Mouse (Mus musculus) gastrocnemius, postnatal 4 days (tissue): ENCODE measurements at regions not wholly inside any gene's neighbourhood (a gene's known extent, or its start where the extent isn't known, plus 50 kb on each side); places are given as distances from the start of the nearest gene placed in this dataset.
"Not testable (repeated sequence)": the region's sequence is repeated elsewhere in the genome, so short reads cannot be mapped to it uniquely, and the experiment has no call there.

Source experiments
- DNase-seq, 2 experiments: peaks; one replicate each; pipeline ENCODE4 v3.0.0; 2021 to 2022; ENCODE audit warnings: low spot score in 2 of 2, mixed read lengths in 2 of 2

DNA sequence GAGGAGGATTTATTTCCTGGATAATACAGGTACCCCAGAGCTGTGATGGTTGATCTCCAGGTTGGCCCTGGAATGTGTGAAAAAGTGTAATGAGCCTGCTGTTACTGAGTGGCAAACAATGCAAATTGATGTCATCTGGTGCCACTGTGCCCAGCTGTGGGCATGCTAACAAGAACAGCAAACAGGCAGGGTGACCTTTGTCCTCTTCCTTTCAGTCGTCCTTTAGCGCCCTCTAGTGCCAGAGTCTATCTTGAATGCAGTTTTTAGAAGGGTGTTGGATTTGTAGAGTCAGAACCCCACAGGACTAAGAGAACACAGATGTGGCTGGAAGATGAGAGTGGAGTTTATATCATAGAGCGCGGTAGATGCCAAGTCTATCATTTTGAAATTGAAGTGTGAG, 164.3 kb downstream of the Sdhaf3 start:
- peak in 1 of 2 experiments; percentile 13 for DNase-seq

DNA sequence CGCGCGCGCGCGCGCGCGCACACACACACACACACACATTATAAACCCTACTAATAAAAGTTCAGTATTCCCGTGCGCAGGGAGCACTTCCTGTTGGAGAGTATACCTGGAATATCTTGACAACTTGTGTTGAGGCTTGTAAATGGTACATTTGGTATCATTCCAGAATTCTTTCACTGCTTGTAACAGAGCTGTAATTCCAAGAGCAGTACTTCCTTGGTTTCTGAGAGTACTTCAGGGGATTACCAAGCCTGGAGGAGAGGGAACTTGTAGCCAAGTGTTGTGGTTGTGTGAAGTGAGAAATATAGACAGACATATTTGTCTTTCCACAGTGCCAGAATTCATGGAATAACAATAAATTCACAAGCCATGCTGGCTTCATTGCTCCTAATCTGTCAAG, 177.2 kb downstream of the Sdhaf3 start:
- DNase-seq: no peak

DNA sequence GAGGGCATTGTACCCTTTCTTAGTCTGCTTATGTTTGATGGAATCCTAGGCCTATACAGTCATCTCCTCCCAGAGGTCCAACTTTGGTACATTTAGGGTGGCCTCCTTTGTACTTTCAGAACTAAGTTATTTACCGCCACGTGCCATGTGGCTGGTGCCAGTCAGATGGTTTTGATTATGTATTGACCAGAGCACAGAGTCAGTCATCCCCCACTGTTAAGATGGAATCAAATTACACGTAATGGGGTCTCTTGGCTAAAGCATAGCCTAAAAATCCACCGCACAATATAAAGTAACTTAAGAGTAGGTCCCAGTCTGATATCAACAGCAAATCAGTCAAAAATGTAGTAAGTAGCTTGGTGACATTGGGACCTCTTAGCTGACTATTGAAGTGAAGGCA, 178.3 kb downstream of the Sdhaf3 start:
- no peak for DNase-seq

DNA sequence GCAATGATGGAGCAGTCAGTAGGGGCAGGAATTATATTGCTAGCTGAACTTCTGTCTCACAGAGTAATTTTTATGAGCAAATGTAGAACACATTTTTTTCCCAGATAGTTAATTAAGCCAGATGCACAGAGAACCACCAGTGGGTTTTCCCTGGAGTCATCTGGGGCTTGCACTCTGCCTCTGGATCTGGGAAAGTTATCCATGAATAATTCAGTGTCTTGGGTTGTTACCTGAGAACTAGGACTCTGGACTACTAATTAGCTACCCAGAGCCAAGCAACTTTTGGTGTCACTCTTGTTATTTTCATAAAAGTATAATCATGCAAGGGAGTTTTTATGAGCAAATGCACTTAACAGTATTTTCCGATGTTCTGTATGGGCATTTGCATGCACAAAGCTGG, 179.1 kb downstream of the Sdhaf3 start:
- no peak for DNase-seq

DNA sequence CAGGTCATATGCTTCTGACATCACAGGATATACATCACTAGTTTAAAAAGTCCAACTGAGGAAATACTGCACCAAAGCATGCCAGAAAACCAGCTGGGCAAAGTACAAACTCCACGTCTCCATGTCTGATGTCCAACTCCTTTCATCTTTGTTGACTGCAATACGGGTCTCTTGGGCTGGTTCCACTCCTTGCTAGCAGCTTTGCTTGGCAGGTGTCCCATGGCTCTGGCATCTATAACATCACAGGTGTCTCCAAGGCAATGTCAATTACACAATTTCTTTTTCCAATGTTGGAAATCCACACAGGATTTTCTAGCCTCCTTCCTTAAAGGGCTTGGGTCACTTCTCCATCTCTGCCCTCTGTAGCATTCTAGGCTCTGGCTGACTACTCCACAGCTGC, 225.9 kb downstream of the Sdhaf3 start:
- no peak for DNase-seq

DNA sequence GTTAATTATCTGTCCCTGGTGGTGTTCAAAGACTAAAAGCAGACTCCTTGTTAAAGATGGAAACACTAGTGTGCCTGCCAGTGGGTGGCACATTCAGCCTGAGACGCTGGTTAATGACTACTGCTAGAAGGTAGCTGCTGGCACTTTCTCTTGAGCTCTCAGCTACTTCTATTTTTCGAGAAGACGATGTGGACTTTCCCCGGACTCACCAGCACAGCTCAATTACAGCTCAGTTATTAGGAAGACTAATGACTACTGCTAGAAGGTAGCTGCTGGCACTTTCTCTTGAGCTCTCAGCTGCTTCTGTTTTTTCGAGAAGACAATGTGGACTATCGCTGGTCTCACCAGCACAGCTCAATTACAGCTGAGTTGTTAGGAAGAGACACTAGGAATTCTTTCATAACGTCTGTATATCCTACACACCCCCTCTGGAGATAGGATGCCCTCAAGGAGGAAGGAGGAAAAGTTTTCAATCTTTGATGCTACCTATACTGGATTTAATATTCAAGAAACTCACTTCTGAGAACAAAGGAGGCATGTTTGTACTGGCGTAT, 243.3 kb downstream of the Sdhaf3 start:
- no peak for DNase-seq

DNA sequence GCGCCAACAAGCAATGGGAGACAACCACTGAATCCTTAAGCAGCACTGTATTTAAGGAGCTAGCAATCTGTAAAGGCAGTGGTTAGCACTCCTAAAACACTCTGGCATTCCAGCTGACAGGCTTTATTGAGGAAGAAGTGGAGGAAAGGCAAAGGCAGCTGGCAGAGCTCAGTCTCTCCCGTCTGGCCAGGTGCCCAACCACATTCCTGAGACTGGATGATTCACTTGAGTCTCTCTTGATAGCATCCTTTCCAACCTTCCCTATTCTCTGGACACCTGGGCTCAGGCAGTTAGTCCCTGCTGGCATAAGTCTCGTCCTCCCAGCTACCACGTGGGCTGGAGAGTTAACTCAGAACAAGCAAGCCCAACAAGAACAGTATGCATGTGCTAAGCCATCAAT, 260.1 kb downstream of the Sdhaf3 start:
- DNase-seq: no peak

DNA sequence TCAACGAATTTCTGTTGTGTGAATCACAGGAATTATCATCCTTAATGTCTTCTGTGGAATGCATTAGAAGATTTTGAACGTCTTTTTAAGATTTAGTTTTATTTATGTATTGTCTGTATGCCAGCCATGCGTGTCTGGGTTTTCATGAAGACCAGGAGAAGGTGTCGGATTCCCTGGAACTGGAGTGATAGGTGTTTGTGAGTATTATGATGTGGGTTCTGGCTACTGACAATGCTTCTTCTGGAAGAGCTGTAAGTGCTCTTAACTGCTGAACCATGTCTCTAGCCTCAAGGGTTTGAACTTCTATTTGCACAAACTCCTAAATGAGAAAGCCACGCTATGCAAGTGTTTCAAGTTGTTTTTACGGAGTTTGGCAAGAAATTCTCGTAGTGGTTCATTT, 296.5 kb downstream of the Sdhaf3 start:
- no peak for DNase-seq

DNA sequence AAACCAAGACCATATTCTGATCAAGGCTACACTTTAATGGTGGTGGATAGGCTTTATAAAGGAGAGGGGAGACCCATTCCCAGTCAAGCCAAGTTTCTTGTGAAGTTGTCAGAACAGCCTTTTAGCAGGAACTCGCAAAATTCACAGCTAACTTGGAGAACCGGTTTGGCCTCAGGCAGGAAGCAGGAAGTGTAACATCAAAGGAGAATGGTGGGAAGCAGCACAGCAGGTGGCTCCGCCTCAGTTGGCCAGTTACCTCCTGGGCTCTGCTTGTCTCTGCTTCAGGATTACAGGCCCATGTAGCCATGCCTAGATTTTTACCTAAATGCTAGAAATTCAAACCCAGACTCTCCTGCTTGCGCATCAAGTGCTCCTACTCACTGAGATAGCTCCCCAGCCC, 277.2 kb upstream of the Tac1 start:
- no peak for DNase-seq

DNA sequence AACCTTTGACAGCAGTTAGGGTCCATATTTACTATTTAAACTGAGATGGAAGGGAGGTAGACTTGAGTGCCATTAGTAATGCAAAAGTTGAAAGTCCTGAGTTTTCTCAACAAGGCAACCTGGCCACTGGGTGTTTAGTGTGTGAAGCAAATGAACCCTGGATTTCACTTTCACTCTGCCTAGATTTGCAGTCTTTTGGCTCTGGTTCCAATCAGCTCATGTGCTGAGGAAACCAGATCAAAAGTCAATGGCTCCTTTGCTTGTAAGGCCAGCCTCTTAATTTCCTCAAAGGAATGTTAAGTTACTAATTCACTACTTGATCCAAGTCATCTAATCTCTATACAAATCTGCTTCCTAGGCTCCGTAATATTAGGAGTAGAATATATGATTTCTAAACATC, 247.7 kb upstream of the Tac1 start:
- no peak for DNase-seq

DNA sequence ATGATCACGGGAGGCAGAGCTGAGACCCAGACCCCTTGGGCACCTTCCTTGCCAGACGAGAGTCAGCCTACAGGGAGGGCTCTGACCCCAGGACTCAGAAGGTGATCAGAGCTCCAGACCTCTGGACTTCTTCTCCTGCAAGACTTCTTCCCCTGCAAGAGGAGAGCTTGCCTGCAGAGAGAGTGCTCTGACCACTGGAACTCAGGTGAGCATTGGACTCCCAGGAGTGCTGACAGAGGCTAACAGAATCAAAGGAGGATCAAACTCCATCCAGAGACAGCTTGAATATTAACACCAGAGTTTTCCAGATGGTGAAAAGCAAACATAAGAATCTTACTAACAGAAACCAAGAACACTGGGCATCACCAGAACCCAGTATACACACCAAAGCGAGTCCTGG, 241.2 kb upstream of the Tac1 start:
- DNase-seq: no peak

DNA sequence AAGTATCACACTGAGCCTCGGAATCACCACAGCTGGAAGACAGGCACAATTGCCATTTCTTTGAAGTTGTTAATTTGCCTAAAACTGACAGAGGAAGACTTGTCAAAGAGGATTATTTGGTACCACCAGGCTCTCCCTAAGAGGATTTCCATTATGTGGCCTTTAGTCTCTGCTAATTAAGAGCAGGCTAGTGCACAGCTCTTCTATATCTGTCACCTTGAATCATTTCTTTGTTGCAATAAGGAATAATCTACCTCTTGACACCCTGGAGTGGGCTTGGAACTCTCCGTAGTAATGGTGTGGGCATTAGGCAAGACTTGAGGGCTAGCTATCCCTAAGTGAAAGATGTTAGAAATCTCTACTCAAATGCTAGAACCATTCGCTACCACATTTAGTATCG, 227.7 kb upstream of the Tac1 start:
- no peak for DNase-seq

DNA sequence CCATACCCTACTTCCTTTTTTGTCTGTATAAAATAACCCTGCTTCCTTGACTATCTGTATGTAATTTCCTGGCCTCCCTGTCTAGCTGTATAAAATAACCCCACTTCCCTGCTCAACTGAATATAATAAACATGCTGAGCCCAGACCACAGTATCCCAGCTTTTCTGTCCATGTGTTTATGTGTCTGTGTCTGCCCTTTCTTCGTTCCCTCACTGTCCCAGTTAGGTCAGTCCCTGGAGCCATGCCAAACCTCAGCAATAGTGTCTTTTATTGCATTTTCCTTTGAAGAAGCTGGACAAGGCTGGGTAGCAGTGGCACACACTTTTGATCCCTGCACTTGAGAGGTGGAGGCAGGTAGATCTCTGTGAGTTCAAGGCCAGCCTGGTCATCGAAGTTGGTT, 198.0 kb upstream of the Tac1 start:
- no peak for DNase-seq

DNA sequence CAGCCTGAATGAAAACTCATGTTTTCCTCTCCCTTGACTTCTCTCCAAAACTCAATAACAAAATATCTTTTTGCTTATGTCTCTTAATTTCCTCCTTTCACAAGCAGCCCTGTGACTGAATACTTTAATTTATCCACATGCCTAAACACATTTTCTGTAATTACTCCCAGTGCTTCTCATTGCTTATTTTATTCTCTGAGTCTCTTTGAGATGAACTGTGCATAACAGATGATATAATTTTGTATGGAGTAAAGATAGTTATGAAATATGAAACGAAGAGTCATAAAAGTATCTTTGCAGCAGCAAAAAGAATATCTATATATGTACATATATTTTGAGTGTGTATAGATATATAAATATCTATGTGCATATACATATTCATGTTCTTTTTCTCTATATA, 187.5 kb upstream of the Tac1 start:
- no peak for DNase-seq

DNA sequence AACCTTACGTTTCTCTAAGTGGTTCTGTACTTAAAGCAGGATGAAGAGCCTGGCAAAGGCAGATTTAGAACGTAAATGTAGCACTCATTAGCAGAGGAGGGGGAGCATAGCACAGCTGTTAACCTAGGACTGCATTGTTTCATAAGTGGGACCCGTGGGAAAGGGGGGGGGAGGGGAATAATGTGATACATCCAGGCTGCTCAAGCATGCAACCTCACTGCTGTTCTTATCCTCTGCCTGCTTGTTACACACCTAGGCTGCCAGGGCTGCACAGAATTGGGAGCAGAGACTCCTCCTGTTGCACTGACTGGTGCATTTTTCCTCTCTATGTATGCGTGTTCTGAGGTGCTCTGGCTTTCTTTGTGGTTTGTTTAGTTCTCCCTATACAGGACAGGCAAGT, 180.1 kb upstream of the Tac1 start:
- DNase-seq: no peak

DNA sequence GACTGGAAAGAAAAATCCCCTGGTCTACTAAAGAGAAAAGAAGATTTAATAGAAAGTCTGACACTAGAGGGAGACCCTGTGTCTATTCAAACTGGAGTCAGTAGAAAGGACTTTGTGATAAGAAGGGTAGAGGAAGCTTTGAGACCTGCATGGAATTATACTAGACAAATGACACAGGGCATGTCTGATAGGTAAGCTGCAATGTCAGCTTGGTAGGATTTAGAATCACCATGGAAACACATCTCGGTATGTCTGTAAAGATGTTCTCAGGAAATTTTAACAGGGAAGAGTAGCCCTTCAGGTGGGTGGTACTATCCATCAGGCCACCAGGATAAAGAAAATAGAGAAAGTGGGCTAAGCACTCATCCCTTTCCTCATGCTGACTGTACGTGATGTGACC, 178.8 kb upstream of the Tac1 start:
- DNase-seq: no peak

DNA sequence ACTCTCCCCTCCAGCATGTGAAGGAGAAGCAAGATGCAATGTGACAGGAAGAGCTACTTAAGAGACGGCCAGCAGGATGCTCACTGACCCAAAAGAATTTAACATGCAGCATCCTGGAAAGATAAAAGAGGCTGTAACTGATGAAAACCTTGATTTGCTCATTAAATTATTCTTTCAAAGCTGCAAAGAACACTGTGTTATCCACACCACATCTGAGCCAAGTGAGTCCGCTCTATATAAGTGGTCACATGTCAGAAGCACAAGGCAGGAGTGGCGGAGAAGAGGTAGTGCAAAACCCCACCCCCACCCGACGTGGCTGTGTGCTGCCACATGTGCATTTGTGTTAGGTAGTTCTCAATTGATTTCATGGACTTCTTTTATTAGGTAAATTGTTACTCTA, 176.0 kb upstream of the Tac1 start:
- no peak for DNase-seq

DNA sequence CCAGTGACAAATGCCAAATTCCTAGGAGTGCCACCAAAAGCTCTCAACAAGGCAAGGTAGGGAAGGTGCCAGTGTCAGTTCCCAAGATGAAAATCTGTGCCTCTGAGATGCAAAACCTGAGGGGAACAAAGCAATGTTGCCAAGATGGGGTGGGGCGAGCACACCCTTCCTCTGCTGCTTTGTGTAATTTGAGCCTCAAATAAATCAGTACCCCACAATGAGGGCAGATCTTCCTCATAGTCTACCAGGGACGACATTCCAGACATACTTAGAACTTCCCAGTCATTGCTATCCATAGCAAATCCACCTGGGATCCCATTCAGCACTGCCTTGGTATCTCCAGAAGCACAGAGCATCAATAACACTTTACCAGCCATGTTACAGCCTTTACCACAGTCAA, 129.9 kb upstream of the Tac1 start:
- no peak for DNase-seq

DNA sequence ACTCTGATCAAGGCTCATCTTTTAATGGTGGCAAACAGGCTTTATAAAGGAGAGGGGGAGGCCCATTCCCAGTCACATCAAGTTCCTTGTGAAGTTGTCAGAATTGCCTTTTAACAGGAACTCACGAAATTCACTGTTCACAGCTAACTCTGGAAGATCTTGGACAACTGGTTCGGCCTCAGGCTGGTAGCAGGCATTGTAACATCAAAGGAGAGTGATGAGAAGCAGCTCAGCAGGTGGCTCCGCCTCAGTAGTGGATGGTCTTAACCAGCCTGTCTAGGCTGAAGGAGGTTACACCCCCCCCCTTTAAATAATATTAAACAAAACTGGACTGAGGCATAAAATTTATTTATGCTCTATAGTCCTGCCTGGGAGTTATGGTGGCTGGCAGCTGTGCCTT, 113.0 kb upstream of the Tac1 start:
- DNase-seq: no peak

DNA sequence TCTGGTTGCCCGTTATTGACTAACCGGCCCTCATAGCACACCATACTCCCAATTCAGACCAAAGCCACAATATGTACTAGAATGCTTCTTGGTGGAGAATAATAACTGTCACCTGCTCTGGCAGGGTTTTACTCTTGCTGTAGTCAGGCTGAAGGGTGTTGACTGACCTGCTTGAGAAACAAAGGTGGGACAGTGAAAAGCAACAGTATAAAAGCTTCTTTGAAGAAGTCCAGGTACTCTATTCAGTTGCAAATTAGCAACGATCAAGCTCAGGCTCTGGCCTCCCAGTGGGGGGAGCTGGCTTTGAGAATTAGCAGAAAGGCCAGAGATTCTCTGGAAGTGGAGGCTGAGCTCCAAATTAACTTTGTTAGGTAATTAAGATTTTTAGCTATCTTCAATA, 112.4 kb upstream of the Tac1 start:
- not testable (repeated sequence) for DNase-seq

DNA sequence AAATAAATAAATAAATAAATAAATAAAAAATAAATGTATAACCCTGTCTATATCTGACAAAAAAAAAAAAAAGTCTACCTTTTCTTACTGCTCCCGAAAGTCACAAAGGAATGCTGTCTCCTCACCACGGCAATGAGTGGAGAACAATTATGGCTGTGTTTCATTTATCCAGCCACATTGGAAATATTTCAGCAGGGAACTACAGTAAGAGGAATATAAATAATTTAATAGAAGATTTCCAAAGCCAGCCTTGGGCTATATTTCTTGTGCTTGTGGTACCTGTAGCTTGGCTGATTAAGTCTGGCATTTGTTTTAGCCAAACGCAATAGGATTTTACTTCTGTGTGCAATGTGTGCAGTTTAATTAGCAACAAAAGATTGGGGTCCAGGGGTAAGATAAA, 98.8 kb upstream of the Tac1 start:
- no peak for DNase-seq

DNA sequence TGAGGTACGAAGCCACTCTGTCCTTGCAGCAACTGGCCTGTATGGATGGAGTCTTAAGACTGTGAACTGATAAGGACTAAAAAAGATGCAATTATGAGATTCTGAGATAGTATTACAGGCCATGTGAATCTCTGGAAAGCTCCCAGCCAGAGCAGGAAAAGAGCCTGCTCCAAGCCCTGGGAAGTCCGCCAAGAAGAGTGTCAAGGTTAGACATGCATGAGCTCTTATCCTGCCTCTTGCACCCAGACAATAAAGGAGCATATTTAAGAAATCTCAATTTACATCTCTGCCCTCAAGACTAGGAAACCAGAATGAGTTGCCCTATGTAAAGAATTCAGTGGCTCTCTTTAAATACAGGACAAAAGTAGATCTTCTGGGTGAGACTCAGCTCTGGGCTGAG, 90.8 kb upstream of the Tac1 start:
- DNase-seq: peak in 1 of 2 experiments; percentile 48

DNA sequence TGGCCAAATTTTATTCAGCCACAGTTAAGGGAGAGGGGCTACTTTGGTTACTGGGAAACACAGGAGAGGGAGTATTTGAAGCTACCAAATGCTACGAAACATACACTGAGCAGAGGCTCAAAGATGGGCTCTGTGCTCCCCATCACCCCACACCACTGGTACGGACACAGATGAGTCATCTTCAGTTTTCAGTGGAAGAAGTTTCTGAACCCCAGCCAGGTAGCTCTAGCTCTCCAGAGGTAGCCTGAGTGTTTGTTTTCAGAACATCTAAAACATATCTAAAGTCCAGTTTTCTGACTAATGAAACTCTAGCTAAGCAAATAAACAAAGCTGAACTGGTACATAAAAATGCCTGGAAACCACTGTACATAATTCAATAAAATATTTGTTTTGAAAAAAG, 90.3 kb upstream of the Tac1 start:
- no peak for DNase-seq

DNA sequence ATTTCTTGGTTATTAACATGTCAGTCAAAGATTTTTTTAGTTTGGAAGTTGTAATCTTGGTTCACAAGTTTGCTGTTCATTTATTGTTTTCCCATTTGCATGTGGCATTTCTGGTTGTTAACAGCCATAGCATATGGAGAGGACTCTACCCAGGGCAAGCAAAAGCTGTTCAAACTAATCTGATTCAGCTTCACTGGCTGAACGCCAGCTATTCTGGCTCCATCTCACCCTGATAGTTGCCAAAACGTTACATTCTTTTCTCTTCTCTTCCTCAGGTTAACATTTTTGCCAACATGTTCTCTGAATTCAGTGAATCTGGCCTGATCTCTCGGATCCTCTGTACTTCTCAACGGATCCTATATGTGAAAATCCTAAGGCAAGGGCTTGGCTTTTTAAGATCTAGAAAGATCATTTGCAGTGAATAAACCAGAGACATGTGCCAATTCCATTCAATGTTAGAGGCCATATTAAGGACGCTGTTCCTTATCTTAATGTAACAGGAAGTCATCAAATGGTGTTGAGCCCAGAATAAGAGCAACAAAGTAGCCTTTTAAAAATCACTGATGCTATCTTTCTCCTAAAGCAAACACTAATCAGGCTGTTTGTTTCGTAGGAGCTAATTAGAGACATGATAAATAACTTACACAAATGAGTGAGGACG, 82.2 kb upstream of the Tac1 start:
- DNase-seq: peak in 1 of 2 experiments; percentile 26
